Mouse (Mus musculus): ENCODE results near the gene Csnk1g1. TPM values are rescaled to one million over a fixed set of nuclear protein-coding genes. Genes with fewer than 3 reads are reported as not detected.

The Csnk1g1 gene
- polyA plus RNA-seq, 1 experiment from 2014 or later: 21.1 TPM

DNA sequence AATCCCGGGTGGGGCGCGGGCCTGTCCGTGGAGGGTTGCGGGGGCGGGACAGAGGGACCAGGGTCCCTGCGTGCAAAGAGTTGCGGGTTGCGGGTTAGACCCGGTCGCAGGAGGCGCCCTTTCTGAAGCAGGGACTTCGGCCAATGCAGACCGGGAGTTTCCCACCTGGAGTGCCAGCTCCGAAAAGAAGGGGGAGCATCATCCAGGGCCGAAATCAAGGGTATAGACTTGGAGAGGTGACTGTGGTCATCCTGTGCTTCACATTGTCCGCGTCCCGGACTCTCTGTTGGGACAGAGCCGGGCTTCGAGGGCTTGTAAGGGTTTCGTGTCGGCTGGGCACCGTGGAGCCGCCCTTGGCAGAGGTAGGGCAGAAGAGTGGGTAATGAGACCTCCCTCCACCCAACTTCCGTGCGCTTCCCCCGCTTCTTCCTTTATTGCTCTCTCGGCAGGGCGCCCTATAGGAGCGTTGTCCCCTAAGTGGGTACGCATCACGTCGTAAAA is 627 bp downstream of the Csnk1g1 start:
- peak; percentile 50 for DNase-seq (ENCODE audit: low spot score)
- 0 out of 2 replicates have a peak, but pooled peaks cover 6% of the 10 kb centered on the region for H3K36me3 ChIP-seq (ENCODE audit: control insufficient read depth, insufficient read depth, low read length)
- peak overlapping the region; percentile 80 for H3K27ac ChIP-seq (ENCODE audit: low read depth, low read length)
- H3K27me3 ChIP-seq (replicated peaks; ENCODE audit: control insufficient read depth, insufficient read depth, low read length): no peaks in the 10 kb centered on the region
- under 1% methylated on average over 34 of the region's 34 CpGs for WGBS
- peaks cover 5% of the 10 kb centered on the region; the same call in 1 of the 2 replicates for H3K4me1 ChIP-seq (ENCODE audit: control insufficient read depth, insufficient read depth, low read length)
- peak overlapping the region; percentile 81 for H3K4me3 ChIP-seq (ENCODE audit: low read depth, low read length)
- peak; percentile 22; the same call in 1 of the 2 replicates for ATAC-seq
- peak overlapping the region; percentile 83 for H3K4me2 ChIP-seq (ENCODE audit: low read length)
- H3K9me3 ChIP-seq (replicated peaks; ENCODE audit: control insufficient read depth, low read length): no peaks in the 10 kb centered on the region
- peak overlapping the region; percentile 80 for H3K9ac ChIP-seq (ENCODE audit: low read length)

DNA sequence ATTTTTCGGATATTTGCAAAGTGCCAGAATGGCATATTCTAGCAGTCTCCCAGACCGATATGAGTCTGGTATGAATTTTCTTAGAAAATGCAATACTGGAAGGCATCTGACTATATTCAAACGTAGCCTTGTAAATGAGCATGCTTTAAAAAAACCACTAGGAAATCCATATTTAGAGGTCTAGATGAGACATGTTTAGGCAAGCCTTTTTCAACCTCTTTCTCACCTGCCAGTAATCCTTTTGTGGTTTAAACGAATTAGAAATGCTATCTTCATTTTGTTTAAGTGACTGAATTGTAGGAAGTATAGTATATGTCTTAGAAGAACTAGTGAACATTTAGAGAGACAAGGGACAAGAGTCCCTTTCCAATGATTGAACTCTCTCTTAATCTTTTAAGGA is 1.1 kb downstream of the Csnk1g1 start:
- ATAC-seq: no peak
- no peaks in the 10 kb centered on the region for H3K27me3 ChIP-seq (replicated peaks; ENCODE audit: control insufficient read depth, insufficient read depth, low read length)
- H3K9me3 ChIP-seq (replicated peaks; ENCODE audit: control insufficient read depth, low read length): no peaks in the 10 kb centered on the region
- peak overlapping the region; percentile 81 for H3K4me3 ChIP-seq (ENCODE audit: low read depth, low read length)
- peak overlapping the region; percentile 80 for H3K9ac ChIP-seq (ENCODE audit: low read length)
- no peak for DNase-seq (ENCODE audit: low spot score)
- no peak overlapping the region for H3K27ac ChIP-seq (ENCODE audit: low read depth, low read length)
- WGBS: 9% methylated on average over 4 of the region's 4 CpGs
- H3K36me3 ChIP-seq (ENCODE audit: control insufficient read depth, insufficient read depth, low read length): 0 out of 2 replicates have a peak, but pooled peaks cover 6% of the 10 kb centered on the region
- peak overlapping the region; percentile 83 for H3K4me2 ChIP-seq (ENCODE audit: low read length)
- H3K4me1 ChIP-seq (ENCODE audit: control insufficient read depth, insufficient read depth, low read length): peaks cover 5% of the 10 kb centered on the region; the same call in 1 of the 2 replicates

DNA sequence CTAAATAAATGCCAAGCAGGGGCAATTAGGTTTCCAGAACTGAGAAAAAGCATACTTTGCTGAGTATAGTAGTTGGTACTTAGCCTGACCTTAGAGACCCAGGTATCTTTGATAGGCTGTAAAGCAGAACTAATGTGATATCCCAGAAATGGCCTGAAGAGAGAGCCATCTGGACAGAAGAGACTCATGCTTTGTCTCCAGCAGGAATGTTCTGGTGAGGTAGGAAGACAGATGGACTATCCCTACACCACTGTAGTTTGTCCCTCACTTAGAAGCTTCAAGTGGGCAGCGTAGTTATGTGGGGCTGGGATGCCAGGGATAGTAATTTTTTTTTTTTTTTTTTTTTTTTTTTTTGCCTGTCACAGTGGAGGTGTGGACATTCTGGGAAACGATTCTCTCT is 5.3 kb downstream of the Csnk1g1 start:
- H3K36me3 ChIP-seq (ENCODE audit: control insufficient read depth, insufficient read depth, low read length): no peaks in the 10 kb centered on the region
- ATAC-seq (no peak), DNase-seq (ENCODE audit: low spot score) (no peak)
- H3K9me3 ChIP-seq (replicated peaks; ENCODE audit: control insufficient read depth, low read length): no peaks in the 10 kb centered on the region
- H3K27me3 ChIP-seq (replicated peaks; ENCODE audit: control insufficient read depth, insufficient read depth, low read length): no peaks in the 10 kb centered on the region
- 76% methylated on average over 2 of the region's 2 CpGs for WGBS
- no peak overlapping the region for H3K4me2 ChIP-seq (ENCODE audit: low read length)
- no peak overlapping the region for H3K4me3 ChIP-seq (ENCODE audit: low read depth, low read length)
- no peak overlapping the region for H3K27ac ChIP-seq (ENCODE audit: low read depth, low read length)
- no peaks in the 10 kb centered on the region for H3K4me1 ChIP-seq (ENCODE audit: control insufficient read depth, insufficient read depth, low read length)
- H3K9ac ChIP-seq (ENCODE audit: low read length): no peak overlapping the region

DNA sequence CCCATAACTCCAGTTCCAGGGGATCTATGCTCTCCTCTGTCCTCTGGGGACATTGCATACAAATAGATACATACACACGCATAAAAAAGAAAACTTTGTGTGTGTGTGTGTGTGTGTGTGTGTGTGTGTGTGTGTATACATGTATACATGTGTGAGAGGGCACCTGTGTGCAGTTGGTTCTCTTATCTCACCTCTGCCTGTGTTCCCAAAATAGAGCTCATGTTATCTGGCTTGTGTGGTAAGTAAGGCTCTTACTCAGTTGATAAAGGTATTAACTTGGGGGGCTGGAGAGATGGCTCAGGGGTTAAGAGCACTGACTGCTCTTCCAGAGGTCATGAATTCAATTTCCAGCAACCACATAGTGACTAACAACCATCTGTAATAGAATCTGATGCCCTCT is 8.3 kb downstream of the Csnk1g1 start:
- no peaks in the 10 kb centered on the region for H3K36me3 ChIP-seq (ENCODE audit: control insufficient read depth, insufficient read depth, low read length)
- H3K27me3 ChIP-seq (replicated peaks; ENCODE audit: control insufficient read depth, insufficient read depth, low read length): no peaks in the 10 kb centered on the region
- no peak for ATAC-seq
- no peaks in the 10 kb centered on the region for H3K9me3 ChIP-seq (replicated peaks; ENCODE audit: control insufficient read depth, low read length)
- H3K4me2 ChIP-seq (ENCODE audit: low read length): no peak overlapping the region
- H3K4me1 ChIP-seq (ENCODE audit: control insufficient read depth, insufficient read depth, low read length): no peaks in the 10 kb centered on the region
- no peak overlapping the region for H3K4me3 ChIP-seq (ENCODE audit: low read depth, low read length)
- no peak for DNase-seq (ENCODE audit: low spot score)
- WGBS: 100% methylated on average over 1 of the region's 1 CpGs
- no peak overlapping the region for H3K9ac ChIP-seq (ENCODE audit: low read length)
- no peak overlapping the region for H3K27ac ChIP-seq (ENCODE audit: low read depth, low read length)

DNA sequence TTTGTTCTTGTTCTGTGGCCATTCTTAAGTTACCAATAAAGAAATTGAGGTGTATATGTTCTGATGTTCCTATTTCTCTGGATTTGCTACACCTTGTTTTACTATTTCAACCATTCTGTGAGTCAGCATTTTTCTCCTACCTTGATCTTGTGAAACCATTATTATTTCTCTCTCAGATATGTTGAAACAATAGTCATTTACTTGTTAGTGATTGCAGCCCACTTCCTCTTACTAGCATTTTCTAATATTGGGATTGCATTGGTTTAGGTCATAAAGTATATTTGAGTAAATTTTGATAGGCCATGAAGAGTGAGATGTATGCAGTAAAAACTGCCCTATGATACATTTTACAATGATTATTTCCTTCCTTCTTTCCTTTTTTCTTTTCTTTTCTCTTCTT is 19.7 kb downstream of the Csnk1g1 start:
- H3K36me3 ChIP-seq (ENCODE audit: control insufficient read depth, insufficient read depth, low read length): no peaks in the 10 kb centered on the region
- DNase-seq (ENCODE audit: low spot score) (no peak), ATAC-seq (no peak)
- H3K4me3 ChIP-seq (ENCODE audit: low read depth, low read length): no peak overlapping the region
- no peak overlapping the region for H3K4me2 ChIP-seq (ENCODE audit: low read length)
- H3K9me3 ChIP-seq (replicated peaks; ENCODE audit: control insufficient read depth, low read length): no peaks in the 10 kb centered on the region
- no peak overlapping the region for H3K9ac ChIP-seq (ENCODE audit: low read length)
- H3K27me3 ChIP-seq (replicated peaks; ENCODE audit: control insufficient read depth, insufficient read depth, low read length): no peaks in the 10 kb centered on the region
- H3K27ac ChIP-seq (ENCODE audit: low read depth, low read length): no peak overlapping the region
- no peaks in the 10 kb centered on the region for H3K4me1 ChIP-seq (ENCODE audit: control insufficient read depth, insufficient read depth, low read length)

DNA sequence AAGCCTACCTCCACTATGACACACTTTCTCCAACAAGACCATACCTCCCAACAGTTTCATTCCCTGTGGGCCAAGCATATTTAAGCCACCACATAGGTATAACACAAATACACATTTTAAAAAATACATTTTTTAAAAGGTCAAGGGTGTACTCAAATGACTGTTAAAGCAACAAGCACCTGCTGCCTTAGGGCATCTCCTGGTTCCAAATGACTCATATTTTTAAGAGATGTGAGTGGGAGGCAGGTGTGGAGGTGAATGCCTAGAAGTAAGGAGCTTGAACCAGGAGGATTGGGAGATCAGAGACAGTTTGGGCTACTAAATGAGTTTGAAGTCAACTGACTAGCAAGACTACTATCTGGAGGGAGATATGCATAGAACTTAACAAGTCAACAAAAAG is 21.1 kb downstream of the Csnk1g1 start:
- ATAC-seq: no peak
- Histone ChIP-seq H3K27ac (ENCODE audit: low read depth, low read length) (no peak overlapping the region), H3K27me3 (replicated peaks; ENCODE audit: control insufficient read depth, insufficient read depth, low read length) (no peaks in the 10 kb centered on the region), H3K9ac (ENCODE audit: low read length) (no peak overlapping the region), H3K36me3 (ENCODE audit: control insufficient read depth, insufficient read depth, low read length) (no peaks in the 10 kb centered on the region), H3K4me3 (ENCODE audit: low read depth, low read length) (no peak overlapping the region), H3K4me1 (ENCODE audit: control insufficient read depth, insufficient read depth, low read length) (no peaks in the 10 kb centered on the region), H3K4me2 (ENCODE audit: low read length) (no peak overlapping the region), H3K9me3 (replicated peaks; ENCODE audit: control insufficient read depth, low read length) (no peaks in the 10 kb centered on the region)
- no peak for DNase-seq (ENCODE audit: low spot score)

DNA sequence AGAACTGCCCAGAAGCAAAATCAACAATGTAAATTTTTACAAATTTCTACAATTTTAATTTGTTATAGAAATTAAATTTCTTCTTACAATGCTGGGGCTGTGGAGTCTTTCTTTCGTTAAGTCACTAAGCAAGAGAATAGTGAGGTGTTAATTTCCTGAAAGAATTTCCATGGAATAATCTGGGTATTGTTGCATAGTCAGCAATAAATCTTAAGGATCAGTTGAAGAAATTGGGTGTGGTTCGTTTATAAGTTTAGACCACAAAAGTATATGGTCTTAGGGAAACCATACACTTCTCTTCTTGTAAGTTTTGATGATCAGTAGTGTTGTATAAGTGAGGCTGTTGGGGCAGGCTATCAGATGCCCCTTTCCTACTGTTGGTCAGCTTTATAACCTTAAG is 28.8 kb downstream of the Csnk1g1 start:
- H3K27me3 ChIP-seq (replicated peaks; ENCODE audit: control insufficient read depth, insufficient read depth, low read length): no peaks in the 10 kb centered on the region
- DNase-seq (ENCODE audit: low spot score) (no peak), ATAC-seq (no peak)
- no peak overlapping the region for H3K4me3 ChIP-seq (ENCODE audit: low read depth, low read length)
- H3K36me3 ChIP-seq (ENCODE audit: control insufficient read depth, insufficient read depth, low read length): no peaks in the 10 kb centered on the region
- 89% methylated on average over 2 of the region's 2 CpGs for WGBS
- H3K9me3 ChIP-seq (replicated peaks; ENCODE audit: control insufficient read depth, low read length): no peaks in the 10 kb centered on the region
- H3K4me2 ChIP-seq (ENCODE audit: low read length): no peak overlapping the region
- H3K27ac ChIP-seq (ENCODE audit: low read depth, low read length): no peak overlapping the region
- no peak overlapping the region for H3K9ac ChIP-seq (ENCODE audit: low read length)
- no peaks in the 10 kb centered on the region for H3K4me1 ChIP-seq (ENCODE audit: control insufficient read depth, insufficient read depth, low read length)

DNA sequence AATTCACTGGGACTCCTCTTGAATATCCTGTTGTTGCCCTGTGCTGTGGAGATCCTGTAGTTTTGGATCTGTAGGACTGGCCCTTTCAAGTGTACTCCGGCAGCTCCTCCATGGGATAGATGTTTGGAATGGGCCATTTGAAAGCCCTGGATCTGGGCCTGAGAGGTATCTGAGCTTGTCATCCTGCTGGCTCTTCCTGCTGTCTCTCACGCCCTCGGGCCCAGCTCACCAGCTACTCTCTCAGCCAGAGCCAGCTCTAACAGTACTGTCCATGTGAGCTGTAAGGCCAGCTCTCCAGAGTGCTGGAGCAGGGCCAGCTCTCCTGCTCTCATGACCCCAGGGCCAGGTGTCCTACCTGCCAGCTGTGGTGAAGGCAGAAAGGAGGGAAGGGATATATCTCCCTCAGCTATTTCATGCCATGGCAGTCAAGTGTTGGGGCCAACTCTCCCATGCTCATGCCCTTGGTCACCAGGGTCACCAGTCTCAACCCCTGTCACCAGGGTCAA is 42.4 kb downstream of the Csnk1g1 start:
- no peak overlapping the region for H3K9ac ChIP-seq (ENCODE audit: low read length)
- 0 out of 2 replicates have a peak, but pooled peaks cover 7% of the 10 kb centered on the region for H3K36me3 ChIP-seq (ENCODE audit: control insufficient read depth, insufficient read depth, low read length)
- no peak for DNase-seq (ENCODE audit: low spot score)
- H3K4me1 ChIP-seq (ENCODE audit: control insufficient read depth, insufficient read depth, low read length): no peaks in the 10 kb centered on the region
- H3K9me3 ChIP-seq (replicated peaks; ENCODE audit: control insufficient read depth, low read length): no peaks in the 10 kb centered on the region
- no peak overlapping the region for H3K4me3 ChIP-seq (ENCODE audit: low read depth, low read length)
- ATAC-seq: no peak
- no peaks in the 10 kb centered on the region for H3K27me3 ChIP-seq (replicated peaks; ENCODE audit: control insufficient read depth, insufficient read depth, low read length)
- no peak overlapping the region for H3K4me2 ChIP-seq (ENCODE audit: low read length)
- WGBS: 90% methylated on average over 3 of the region's 3 CpGs
- H3K27ac ChIP-seq (ENCODE audit: low read depth, low read length): no peak overlapping the region

DNA sequence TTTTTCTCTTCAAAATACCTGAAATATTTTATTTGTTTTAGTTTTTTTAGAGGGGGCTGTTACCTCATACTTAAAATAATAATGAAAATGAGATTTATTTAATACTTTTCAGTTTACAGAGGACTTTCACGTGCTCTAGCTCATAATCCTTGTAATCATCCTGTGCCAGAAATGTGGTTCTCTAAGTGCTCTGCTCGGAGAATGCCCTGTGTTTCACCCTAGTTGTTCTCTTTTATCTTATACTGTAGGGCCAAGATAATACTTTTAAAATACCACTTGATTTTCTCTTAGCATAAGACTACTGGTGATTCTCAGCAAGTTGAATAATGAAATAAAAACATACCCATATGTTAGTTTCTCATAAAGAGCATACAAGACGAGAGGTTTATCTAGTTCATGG is 61.3 kb downstream of the Csnk1g1 start:
- no peaks in the 10 kb centered on the region for H3K9me3 ChIP-seq (replicated peaks; ENCODE audit: control insufficient read depth, low read length)
- H3K9ac ChIP-seq (ENCODE audit: low read length): no peak overlapping the region
- 89% methylated on average over 3 of the region's 3 CpGs for WGBS
- no peak overlapping the region for H3K4me3 ChIP-seq (ENCODE audit: low read depth, low read length)
- no peak for ATAC-seq
- no peaks in the 10 kb centered on the region for H3K36me3 ChIP-seq (ENCODE audit: control insufficient read depth, insufficient read depth, low read length)
- H3K27ac ChIP-seq (ENCODE audit: low read depth, low read length): no peak overlapping the region
- no peaks in the 10 kb centered on the region for H3K4me1 ChIP-seq (ENCODE audit: control insufficient read depth, insufficient read depth, low read length)
- no peak overlapping the region for H3K4me2 ChIP-seq (ENCODE audit: low read length)
- no peak for DNase-seq (ENCODE audit: low spot score)
- H3K27me3 ChIP-seq (replicated peaks; ENCODE audit: control insufficient read depth, insufficient read depth, low read length): no peaks in the 10 kb centered on the region
